Mouse (Mus musculus) neural tube, embryonic 12.5 days (tissue): ENCODE data around the gene Mrpl45. TPM values are rescaled to one million over a fixed set of nuclear protein-coding genes. Genes with fewer than 3 reads are reported as not detected.

Experiments used
- ATAC-seq: fragments of 200-750 bp; cut with Nextera tagmentation; 2 replicates; pipeline ENCODE4 v1.8.0; 2017; ENCODE audit warnings: low read depth, mild to moderate bottlenecking, moderate TSS enrichment, moderate library complexity; ENCODE audit not compliant: low FRiP score
- H3K27ac ChIP-seq: fragments of 300-500 bp; sonication (generic); 2 replicates; pipeline ENCODE4 v1.5.1; 2016
- H3K27me3 ChIP-seq: fragments of 300-500 bp; sonication (generic); replicated peaks from 2 replicates; pipeline ENCODE4 v1.6.1; 2016; ENCODE audit warnings: mild to moderate bottlenecking
- H3K36me3 ChIP-seq: fragments of 300-500 bp; sonication (generic); 2 replicates; pipeline ENCODE4 v1.6.1; 2016; ENCODE audit warnings: mild to moderate bottlenecking
- H3K4me1 ChIP-seq: fragments of 300-500 bp; sonication (generic); 2 replicates; pipeline ENCODE4 v1.6.1; 2016
- H3K4me2 ChIP-seq: fragments of 300-500 bp; sonication (generic); replicated peaks from 2 replicates; pipeline ENCODE4 v1.6.1; 2016; ENCODE audit warnings: mild to moderate bottlenecking
- H3K4me3 ChIP-seq: fragments of 300-500 bp; sonication (generic); 2 replicates; pipeline ENCODE4 v1.5.1; 2016
- H3K9ac ChIP-seq: fragments of 300-500 bp; sonication (generic); 2 replicates; pipeline ENCODE4 v1.6.1; 2016; ENCODE audit warnings: mild to moderate bottlenecking
- H3K9me3 ChIP-seq: fragments of 300-500 bp; sonication (generic); 2 replicates; pipeline ENCODE4 v1.6.1; 2016; ENCODE audit warnings: mild to moderate bottlenecking
- WGBS: fragments of 180-500 bp; shearing (Covaris S2); methylation state at CpG from one replicate; pipeline ENCODE4 v1.1.7; 2016; 5-methylcytosine and 5-hydroxymethylcytosine counted together
- polyA plus RNA-seq: library from polyadenylated mRNA; unstranded; fragments of >200 nt; fragmentation: Nextera tagmentation; extraction: Ambion mirVana; gene quantifications from 2 replicates; pipeline ENCODE4 v1.2.1, GENCODE M21; 2016

Mrpl45 gene
- polyA plus RNA-seq, 1 experiment from 2014 or later = 48.9 TPM

- Histone ChIP-seq H3K4me1 (no peaks in the 10 kb centered on the region), H3K9ac (no peak overlapping the region), H3K36me3 (peaks cover 64% of the 10 kb centered on the region), H3K27me3 (no peaks in the 10 kb centered on the region), H3K27ac (no peak overlapping the region), H3K9me3 (no peaks in the 10 kb centered on the region), H3K4me3 (no peak overlapping the region), H3K4me2 (no peak overlapping the region)
- ATAC-seq = no peak
- 82% methylated on average over 1 of the region's 1 CpGs for WGBS
Measured at GRCm38 (mm10) chr11:97325224-97325623, 9.7 kb downstream of the Mrpl45 start.

DNA sequence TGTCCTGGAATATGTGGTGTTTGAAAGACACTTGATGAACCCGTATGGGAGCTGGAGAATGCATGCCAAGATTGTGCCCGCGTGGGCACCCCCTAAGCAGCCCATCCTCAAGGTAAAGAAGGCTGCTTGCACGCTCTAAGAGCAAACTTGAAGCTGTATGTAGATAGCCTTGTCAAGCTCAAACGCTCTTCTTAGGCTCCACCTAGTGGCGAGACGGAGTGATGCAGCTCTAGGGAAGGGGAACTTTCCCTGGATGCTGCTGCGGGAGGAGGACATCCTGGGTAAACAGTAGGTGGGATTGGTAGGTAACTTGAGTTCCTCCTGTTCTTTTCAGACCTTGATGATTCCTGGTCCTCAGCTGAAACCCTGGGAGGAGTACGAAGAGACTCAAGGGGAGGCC lies 12.6 kb downstream of the Mrpl45 start:
- no peak overlapping the region for H3K4me2 ChIP-seq
- H3K36me3 ChIP-seq = peaks cover 61% of the 10 kb centered on the region
- H3K27ac ChIP-seq = no peak overlapping the region
- ATAC-seq = no peak
- no peaks in the 10 kb centered on the region for H3K9me3 ChIP-seq
- 31% methylated on average over 9 of the region's 9 CpGs for WGBS
- no peaks in the 10 kb centered on the region; the same call in 1 of the 2 replicates for H3K4me1 ChIP-seq
- no peaks in the 10 kb centered on the region for H3K27me3 ChIP-seq
- no peak overlapping the region for H3K9ac ChIP-seq
- H3K4me3 ChIP-seq = no peak overlapping the region

GRCm38 (mm10) chr11:97330315-97330714 lies 14.8 kb downstream of the Mrpl45 start:
- no peak for ATAC-seq
- Histone ChIP-seq H3K27ac (no peak overlapping the region), H3K27me3 (no peaks in the 10 kb centered on the region), H3K9ac (no peak overlapping the region), H3K36me3 (peaks cover 44% of the 10 kb centered on the region), H3K4me3 (no peak overlapping the region), H3K4me2 (no peak overlapping the region), H3K4me1 (no peaks in the 10 kb centered on the region; the same call in 1 of the 2 replicates), H3K9me3 (no peaks in the 10 kb centered on the region)
- 98% methylated on average over 1 of the region's 1 CpGs for WGBS

DNA sequence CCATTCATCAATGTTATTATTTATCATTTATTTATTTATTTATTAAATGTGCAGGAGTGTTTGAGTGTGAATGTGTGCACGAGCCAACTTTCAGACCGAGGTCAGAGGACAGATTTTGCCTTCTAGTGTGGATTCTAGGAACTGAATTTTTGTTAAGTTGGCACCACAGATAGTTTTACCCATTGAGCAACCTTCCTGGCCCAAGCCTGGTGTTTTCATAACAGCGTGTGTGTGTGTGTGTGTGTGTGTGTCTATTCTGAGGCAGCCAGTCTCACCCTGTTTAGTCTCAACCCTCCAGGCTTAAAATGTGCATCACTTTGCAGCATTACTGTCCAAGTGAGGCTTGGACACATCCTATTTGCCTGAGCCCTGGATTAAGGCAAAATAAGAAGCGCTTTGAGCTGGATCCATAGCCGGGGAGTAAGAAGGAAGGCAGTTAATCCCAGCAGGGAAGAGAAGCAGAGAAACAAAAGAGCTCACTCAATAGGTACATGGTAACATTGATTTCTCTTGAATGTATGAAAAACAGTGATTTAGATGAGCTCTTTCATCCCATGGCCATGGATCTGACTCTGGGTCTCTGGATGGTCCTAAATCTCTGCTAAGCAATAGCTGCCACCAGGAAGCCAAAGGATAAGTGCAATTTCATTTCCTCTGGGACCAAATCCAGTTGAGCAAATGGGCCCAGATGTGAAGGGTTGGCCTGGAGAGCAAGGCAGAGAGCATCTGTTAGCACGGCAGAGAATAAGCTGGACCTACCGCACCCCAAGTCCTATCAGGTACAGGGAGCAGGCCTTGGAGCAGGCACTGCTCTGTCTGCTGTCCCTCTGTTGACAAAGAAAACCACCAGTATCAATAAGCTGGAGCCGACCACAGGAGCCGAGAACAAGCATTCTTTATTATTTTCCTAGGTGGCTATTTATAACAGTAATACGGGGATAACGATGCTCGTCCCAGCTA lies 16.0 kb downstream of the Mrpl45 start:
- H3K4me2 ChIP-seq = no peak overlapping the region
- no peak overlapping the region for H3K27ac ChIP-seq
- no peaks in the 10 kb centered on the region for H3K27me3 ChIP-seq
- H3K36me3 ChIP-seq = peaks cover 32% of the 10 kb centered on the region
- no peak overlapping the region for H3K9ac ChIP-seq
- no peaks in the 10 kb centered on the region for H3K9me3 ChIP-seq
- ATAC-seq = no peak
- WGBS = 80% methylated on average over 12 of the region's 12 CpGs
- H3K4me1 ChIP-seq = no peaks in the 10 kb centered on the region; the same call in 1 of the 2 replicates
- no peak overlapping the region for H3K4me3 ChIP-seq

- no peak overlapping the region for H3K9ac ChIP-seq
- no peak overlapping the region for H3K4me3 ChIP-seq
- no peak overlapping the region for H3K4me2 ChIP-seq
- H3K9me3 ChIP-seq = no peaks in the 10 kb centered on the region
- H3K27ac ChIP-seq = no peak overlapping the region
- no peaks in the 10 kb centered on the region for H3K27me3 ChIP-seq
- no peak for ATAC-seq
- H3K4me1 ChIP-seq = no peaks in the 10 kb centered on the region; the same call in 1 of the 2 replicates
- H3K36me3 ChIP-seq = peaks cover 22% of the 10 kb centered on the region
- 56% methylated on average over 9 of the region's 9 CpGs for WGBS
Measured at GRCm38 (mm10) chr11:97333044-97333443, 17.5 kb downstream of the Mrpl45 start.

DNA sequence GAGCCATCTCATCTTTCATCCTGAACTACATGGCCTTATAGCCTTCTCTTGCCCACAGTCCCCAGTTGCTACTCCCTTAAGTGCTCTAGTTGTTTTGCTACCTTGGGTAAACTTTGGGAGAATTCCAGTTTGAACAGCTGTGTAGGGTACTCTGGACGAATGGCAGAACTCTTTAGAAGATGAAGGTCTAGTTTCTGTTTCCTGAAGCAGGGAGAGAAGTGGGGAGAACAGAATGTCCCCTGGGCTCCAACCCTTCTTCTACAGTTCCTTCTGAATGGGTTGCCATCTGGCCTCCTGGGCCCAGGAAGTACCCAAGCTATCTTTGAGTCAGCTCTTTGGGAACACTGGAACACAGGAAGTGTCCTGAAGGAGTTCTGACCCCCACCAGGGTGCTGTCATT lies 18.4 kb downstream of the Mrpl45 start:
- H3K4me2 ChIP-seq = no peak overlapping the region

GRCm38 (mm10) chr11:97334400-97334799 lies 18.9 kb downstream of the Mrpl45 start:
- H3K4me2 ChIP-seq = no peak overlapping the region
- ATAC-seq = no peak

More for the DNA sequence above, 18.4 kb downstream of the Mrpl45 start:
- no peak overlapping the region for H3K9ac ChIP-seq
- WGBS = 71% methylated on average over 1 of the region's 1 CpGs
- peaks cover 16% of the 10 kb centered on the region for H3K36me3 ChIP-seq
- H3K4me1 ChIP-seq = peaks cover 3% of the 10 kb centered on the region; the same call in 1 of the 2 replicates
- ATAC-seq = no peak
- H3K4me3 ChIP-seq = no peak overlapping the region
- no peaks in the 10 kb centered on the region for H3K9me3 ChIP-seq
- no peaks in the 10 kb centered on the region for H3K27me3 ChIP-seq
- no peak overlapping the region for H3K27ac ChIP-seq

GRCm38 (mm10) chr11:97336238-97336637 lies 20.7 kb downstream of the Mrpl45 start:
- Histone ChIP-seq H3K4me1 (peaks cover 6% of the 10 kb centered on the region; the same call in 1 of the 2 replicates), H3K36me3 (no peaks in the 10 kb centered on the region), H3K27ac (no peak overlapping the region), H3K9me3 (no peaks in the 10 kb centered on the region), H3K27me3 (no peaks in the 10 kb centered on the region), H3K4me2 (no peak overlapping the region), H3K4me3 (no peak overlapping the region), H3K9ac (no peak overlapping the region)
- ATAC-seq = no peak
- 49% methylated on average over 6 of the region's 6 CpGs for WGBS

More at GRCm38 (mm10) chr11:97334400-97334799, 18.9 kb downstream of the Mrpl45 start:
- H3K36me3 ChIP-seq = peaks cover 12% of the 10 kb centered on the region
- H3K9me3 ChIP-seq = no peaks in the 10 kb centered on the region
- no peak overlapping the region for H3K4me3 ChIP-seq
- 88% methylated on average over 9 of the region's 9 CpGs for WGBS
- no peak overlapping the region for H3K27ac ChIP-seq
- peaks cover 6% of the 10 kb centered on the region; the same call in 1 of the 2 replicates for H3K4me1 ChIP-seq
- H3K27me3 ChIP-seq = no peaks in the 10 kb centered on the region
- H3K9ac ChIP-seq = no peak overlapping the region

- no peaks in the 10 kb centered on the region for H3K27me3 ChIP-seq
- H3K9ac ChIP-seq = no peak overlapping the region
- no peak overlapping the region for H3K4me3 ChIP-seq
- H3K4me1 ChIP-seq = peaks cover 6% of the 10 kb centered on the region; the same call in 1 of the 2 replicates
- no peak overlapping the region for H3K4me2 ChIP-seq
- no peaks in the 10 kb centered on the region for H3K9me3 ChIP-seq
- H3K27ac ChIP-seq = no peak overlapping the region
- ATAC-seq = no peak
- WGBS = 69% methylated on average over 14 of the region's 14 CpGs
- no peaks in the 10 kb centered on the region for H3K36me3 ChIP-seq
Measured at GRCm38 (mm10) chr11:97336751-97337345, 21.3 kb downstream of the Mrpl45 start.

DNA sequence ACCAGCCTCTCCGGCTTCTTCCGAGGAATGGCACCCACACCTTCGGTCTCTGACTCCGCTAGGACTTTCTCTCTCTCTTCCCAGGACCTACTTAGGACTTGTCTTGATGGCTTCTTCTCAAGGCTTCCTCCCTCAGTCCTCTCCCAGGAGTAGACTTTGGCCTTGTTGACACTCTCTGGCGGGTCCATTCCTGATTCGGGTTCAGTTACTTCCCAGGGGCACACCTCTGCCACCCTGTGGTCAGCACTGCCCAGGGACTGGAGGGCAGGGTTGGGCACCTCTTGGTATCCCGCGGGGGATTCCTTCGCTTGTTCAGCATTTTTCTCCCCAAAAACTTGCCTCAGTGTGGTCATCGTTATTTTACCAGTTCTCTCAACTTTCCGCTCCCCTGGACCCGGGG lies 21.8 kb downstream of the Mrpl45 start:
- H3K27me3 ChIP-seq = no peaks in the 10 kb centered on the region
- WGBS = 90% methylated on average over 12 of the region's 12 CpGs
- no peak for ATAC-seq
- H3K9me3 ChIP-seq = no peaks in the 10 kb centered on the region
- no peak overlapping the region for H3K27ac ChIP-seq
- H3K4me1 ChIP-seq = peaks cover 6% of the 10 kb centered on the region; the same call in 1 of the 2 replicates
- no peak overlapping the region for H3K4me3 ChIP-seq
- H3K9ac ChIP-seq = no peak overlapping the region
- H3K4me2 ChIP-seq = no peak overlapping the region
- no peaks in the 10 kb centered on the region for H3K36me3 ChIP-seq

DNA sequence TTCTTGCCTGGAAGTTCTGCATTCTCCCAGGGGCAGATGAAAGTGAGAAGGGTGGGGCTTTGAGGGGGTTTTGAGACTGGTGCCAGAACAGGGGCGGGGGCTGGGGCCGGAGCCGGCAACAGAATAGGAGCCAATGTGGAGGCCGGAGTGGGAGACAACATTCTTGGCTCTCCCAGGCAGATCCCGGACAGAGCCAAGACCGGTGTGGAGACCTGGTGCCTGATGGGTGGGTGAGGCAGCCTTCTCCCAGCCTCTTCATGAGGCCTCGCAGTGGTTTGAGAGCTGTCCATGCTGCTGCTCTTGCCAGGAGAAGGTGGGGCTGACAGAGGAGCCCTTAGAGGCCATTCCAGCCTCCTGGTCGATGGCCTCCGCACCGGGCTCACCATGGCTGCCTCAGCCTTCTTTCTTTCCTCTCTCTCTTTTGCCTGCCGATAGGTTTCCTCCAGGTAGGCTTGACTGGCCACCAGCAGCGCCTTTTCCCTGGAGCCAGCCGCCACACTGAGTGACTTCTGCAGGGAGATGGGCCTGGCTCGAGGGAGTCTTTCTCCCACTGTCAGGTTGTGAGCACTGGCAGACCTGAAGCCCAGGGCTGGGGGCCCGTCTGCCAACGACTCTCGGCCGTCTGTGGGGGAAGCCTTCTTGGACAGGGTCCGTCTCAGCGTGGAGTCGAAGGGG lies 22.9 kb downstream of the Mrpl45 start:
- no peak overlapping the region for H3K27ac ChIP-seq
- no peaks in the 10 kb centered on the region for H3K36me3 ChIP-seq
- no peak overlapping the region for H3K9ac ChIP-seq
- no peak overlapping the region for H3K4me2 ChIP-seq
- ATAC-seq = no peak
- no peak overlapping the region for H3K4me3 ChIP-seq
- WGBS = 57% methylated on average over 21 of the region's 21 CpGs
- no peaks in the 10 kb centered on the region for H3K27me3 ChIP-seq
- peaks cover 6% of the 10 kb centered on the region; the same call in 1 of the 2 replicates for H3K4me1 ChIP-seq
- no peaks in the 10 kb centered on the region for H3K9me3 ChIP-seq

DNA sequence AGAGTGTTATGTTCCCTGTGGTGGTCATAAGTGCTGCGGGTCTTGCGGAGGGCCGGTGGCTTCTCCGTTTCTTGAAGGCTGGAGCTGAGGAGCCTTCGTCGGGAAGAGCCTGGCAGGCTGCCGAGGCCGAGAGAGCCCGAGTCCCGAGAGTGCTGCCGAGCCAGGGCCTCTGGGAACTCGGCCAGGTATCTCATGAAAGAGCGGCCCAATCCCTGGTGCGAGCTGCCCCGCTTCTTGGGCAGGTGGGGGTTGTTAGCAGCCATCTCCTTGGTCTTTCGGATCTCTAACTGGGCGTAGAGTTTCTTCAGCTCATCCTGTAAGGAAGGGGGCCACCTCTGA lies 23.4 kb downstream of the Mrpl45 start:
- 50% methylated on average over 17 of the region's 17 CpGs for WGBS
- no peak overlapping the region for H3K27ac ChIP-seq
- no peak overlapping the region for H3K4me2 ChIP-seq
- H3K36me3 ChIP-seq = no peaks in the 10 kb centered on the region
- H3K9me3 ChIP-seq = no peaks in the 10 kb centered on the region
- H3K4me1 ChIP-seq = peaks cover 11% of the 10 kb centered on the region; the same call in 1 of the 2 replicates
- no peak overlapping the region for H3K9ac ChIP-seq
- no peak for ATAC-seq
- H3K4me3 ChIP-seq = no peak overlapping the region
- no peaks in the 10 kb centered on the region for H3K27me3 ChIP-seq
